26 mouse cellular contexts compared by ENCODE assay signal in genomic region chr4:109662271-109662670, GRCm38 (mm10). TPM values are rescaled to one million over a fixed set of nuclear protein-coding genes. Genes with fewer than 3 reads are reported as not detected.
DNase-seq lines count a peak whose midpoint lies in the region; ATAC-seq and TF ChIP-seq lines count a peak whose summit lies in the region.
"Had no signal": no experiment of that assay in that cellular context is flagged by ENCODE, and none has a peak within 500 bp of the region (broad histone marks: within the 10 kb centered on the region; RNA-seq: fewer than 3 reads in every experiment).

No protein-coding gene starts in this region.

- no peak for ATAC-seq in hindbrain, embryonic 11.5 days (ENCODE audit: low FRiP score)
- ATAC-seq: activated CD4-positive, CD25-positive, alpha-beta regulatory T cell, adult 4 months; inflammation-experienced regulatory T-cells, adult 6 months had no signal

- H3K9me3 ChIP-seq in hindbrain, embryonic 11.5 days (ENCODE audit: control insufficient read depth, low read length) = no peaks in the 10 kb centered on the region
- H3K9me3 ChIP-seq in hindbrain, embryonic 10.5 days = no peaks in the 10 kb centered on the region
- H3K9me3 ChIP-seq: forebrain, embryonic 12.5 days; heart, embryonic 10.5 days; hindbrain, embryonic 12.5 days; limb, embryonic 10.5 days; neural tube, embryonic 12.5 days had no signal

- H3K4me1 ChIP-seq in hindbrain, embryonic 11.5 days (replicated peaks; ENCODE audit: control insufficient read depth, insufficient read depth, low read length) = peaks cover 4% of the 10 kb centered on the region
- H3K4me1 ChIP-seq in hindbrain, embryonic 10.5 days (replicated peaks) = peaks cover 30% of the 10 kb centered on the region

- TF ChIP-seq POLR2A in brain, embryonic 14.5 days (IDR thresholded peaks at IDR 0.05; ENCODE audit: borderline replicate concordance, extremely low read depth, insufficient read depth, insufficient read length, poor library complexity, severe bottlenecking) = no peak

- DNase-seq in adrenal gland, adult (ENCODE audit: inconsistent age in 2 of 2, low spot score in 1 of 2) = peak; percentile 22 to 84
- DNase-seq in adrenal gland, adult 8-10 months = no peak
- DNase-seq in hindbrain, embryonic 11.5 days (ENCODE audit: low spot score) = peak; percentile 44
- no peak for DNase-seq in hindbrain, embryonic 10.5 days (ENCODE audit: low spot score)
- DNase-seq in A20 (ENCODE audit: low read depth, low spot score) = peak; percentile 69
- DNase-seq in brain, embryonic 14.5 days (ENCODE audit: low read depth) = peak; percentile 17
- no peak for DNase-seq in layer of hippocampus, postnatal 36 days
- no peak for DNase-seq in layer of hippocampus, postnatal 14 days (ENCODE audit: low spot score in 2 of 2)
- DNase-seq: cerebellum, adult 2 months; cerebellum, postnatal 25 days; gastrocnemius, adult 2 months; heart, postnatal 10 days; kidney, adult 18-20 months; liver; lung, adult 2 months; lung, postnatal 14 days; thymus, postnatal 14 days had no signal

- no peaks in the 10 kb centered on the region for H3K36me3 ChIP-seq in hindbrain, embryonic 11.5 days (ENCODE audit: control insufficient read depth, insufficient read depth, low read length)
- no peaks in the 10 kb centered on the region for H3K36me3 ChIP-seq in hindbrain, embryonic 10.5 days
- H3K36me3 ChIP-seq: forebrain, embryonic 12.5 days; heart, embryonic 10.5 days; hindbrain, embryonic 12.5 days; limb, embryonic 10.5 days; neural tube, embryonic 12.5 days had no signal

- H3K9ac ChIP-seq in hindbrain, embryonic 11.5 days (ENCODE audit: low read depth, low read length) = no peak overlapping the region
- H3K9ac ChIP-seq: forebrain, embryonic 12.5 days; hindbrain, embryonic 12.5 days; neural tube, embryonic 12.5 days had no signal

- peaks cover 63% of the 10 kb centered on the region for H3K27me3 ChIP-seq in hindbrain, embryonic 11.5 days (ENCODE audit: control insufficient read depth, insufficient read depth, low read length)
- peaks cover 91% of the 10 kb centered on the region for H3K27me3 ChIP-seq in hindbrain, embryonic 10.5 days (ENCODE audit: insufficient read depth, poor library complexity, severe bottlenecking)

- H3K27ac ChIP-seq in hindbrain, embryonic 11.5 days (ENCODE audit: low read depth, low read length) = no peak overlapping the region
- H3K27ac ChIP-seq in hindbrain, embryonic 10.5 days = no peak overlapping the region
- H3K27ac ChIP-seq: forebrain, embryonic 12.5 days; gastrocnemius, adult 2 months; heart, embryonic 10.5 days; hindbrain, embryonic 12.5 days; kidney, postnatal 0 days; limb, embryonic 10.5 days; neural tube, embryonic 12.5 days had no signal

- TF ChIP-seq CTCF in brain, embryonic 14.5 days (IDR thresholded peaks at IDR 0.05; ENCODE audit: borderline replicate concordance, extremely low read depth, insufficient read depth, insufficient read length) = no peak

- no peak overlapping the region for H3K4me2 ChIP-seq in hindbrain, embryonic 11.5 days (replicated peaks; ENCODE audit: low read depth, low read length)
- H3K4me2 ChIP-seq: forebrain, embryonic 12.5 days; hindbrain, embryonic 12.5 days; midbrain, embryonic 11.5 days; neural tube, embryonic 12.5 days had no signal

- 8% methylated on average over 5 of the region's 5 CpGs for WGBS in hindbrain, embryonic 11.5 days
- 7% methylated on average over 5 of the region's 5 CpGs for WGBS in hindbrain, embryonic 10.5 days

- no peak overlapping the region for H3K4me3 ChIP-seq in hindbrain, embryonic 11.5 days (ENCODE audit: low read depth, low read length)
- H3K4me3 ChIP-seq in hindbrain, embryonic 10.5 days = no peak overlapping the region
- H3K4me3 ChIP-seq: forebrain, embryonic 12.5 days; gastrocnemius, adult 2 months; heart, embryonic 10.5 days; hindbrain, embryonic 12.5 days; limb, embryonic 10.5 days; neural tube, embryonic 12.5 days had no signal

RNA-seq across cellular contexts. Expression of gene Cdkn2c, which starts 4.7 kb away (rescaled TPM):
- total RNA-seq in adrenal gland, adult 8-10 months (2022) = 10 to 100 TPM; 68.5 to 77.8 (median 72.5) TPM
- 5.1 and 5.5 TPM in 2 replicates for polyA plus RNA-seq in hindbrain, embryonic 11.5 days (2014; fragmentation: Nextera tagmentation; extraction: Ambion mirVana)
- 3.2 and 4.2 TPM in 2 replicates for polyA plus RNA-seq in hindbrain, embryonic 10.5 days (2016; fragmentation: Nextera tagmentation; extraction: Ambion mirVana)
- polyA plus RNA-seq in brain, embryonic 14.5 days (2012; rRNA removed) = 7.5 and 10.9 TPM in 2 replicates
- total RNA-seq in layer of hippocampus, postnatal 36 days (2021) = 1 to 10 TPM; 3.6 to 4.1 TPM
- total RNA-seq in layer of hippocampus, postnatal 14 days (2021) = 1 to 10 TPM; 5.4 to 6.6 TPM

RNA-seq across cellular contexts. Expression of gene Faf1, which starts 14.1 kb away (rescaled TPM):
- 10 to 100 TPM; 25.7 to 32.5 (median 31.0) TPM for total RNA-seq in adrenal gland, adult 8-10 months (2022)
- polyA plus RNA-seq in hindbrain, embryonic 11.5 days (2014; fragmentation: Nextera tagmentation; extraction: Ambion mirVana) = 41.5 and 48.3 TPM in 2 replicates
- 29.4 and 32.5 TPM in 2 replicates for polyA plus RNA-seq in hindbrain, embryonic 10.5 days (2016; fragmentation: Nextera tagmentation; extraction: Ambion mirVana)
- 23.9 and 31.7 TPM in 2 replicates for polyA plus RNA-seq in brain, embryonic 14.5 days (2012; rRNA removed)
- total RNA-seq in layer of hippocampus, postnatal 36 days (2021) = 10 to 100 TPM; 23.6 to 26.0 TPM
- 10 to 100 TPM; 24.9 to 27.2 TPM for total RNA-seq in layer of hippocampus, postnatal 14 days (2021)

Comparison
In these comparisons a context has a peak if more than half of its experiments do, and no peak if none do; other contexts are left out.
1. DNase-seq: peak in adrenal gland, adult (2 of 2), hindbrain, embryonic 11.5 days (single experiment), A20 (single experiment) and brain, embryonic 14.5 days (single experiment); none in adrenal gland, adult 8-10 months (single experiment), hindbrain, embryonic 10.5 days (single experiment), layer of hippocampus, postnatal 36 days (0 of 2) and layer of hippocampus, postnatal 14 days (0 of 2).
2. RNA of gene Cdkn2c, which starts 4.7 kb away (total RNA-seq): 68.5 to 77.8 TPM in adrenal gland, adult 8-10 months; 5.4 to 6.6 TPM in layer of hippocampus, postnatal 14 days and 3.6 to 4.1 TPM in layer of hippocampus, postnatal 36 days; every median in the first group is over 4 times any median in the second.